Mouse (Mus musculus): Measurements from ENCODE around the gene Tmem206.

GRCm38 (mm10) chr1:191375644-191375998 is 49.9 kb downstream of the Tmem206 start:
- TF ChIP-seq CTCF (IDR thresholded peaks at IDR 0.05; ENCODE audit: low read depth, low read length) = no peak
- no peak for TF ChIP-seq TAL1 (conservative IDR thresholded peaks at IDR 0.05; ENCODE audit: low read depth, low read length)
- no peak for TF ChIP-seq GATA1 (IDR thresholded peaks at IDR 0.05; ENCODE audit: borderline replicate concordance, low read length)
